Mouse (Mus musculus) C3H10T1/2 (cell line): Measurements from ENCODE around the gene Adamts5. TPM values are rescaled to one million over a fixed set of nuclear protein-coding genes. Genes with fewer than 3 reads are reported as not detected.

ENCODE experiments used
- polyA plus RNA-seq, 2 experiments: library from polyadenylated mRNA; unstranded; fragments of >200 nt; fragmentation: generic; extraction: Trizol; gene quantifications; one replicate each; pipeline ENCODE4 v1.2.1; 2012; ENCODE audit warnings: missing spikeins in 2 of 2

The Adamts5 gene
- 10 to 100 TPM in 1 of 2 experiments, under 1 TPM in 1; 0.19 to 12.9 TPM for polyA plus RNA-seq

DNA sequence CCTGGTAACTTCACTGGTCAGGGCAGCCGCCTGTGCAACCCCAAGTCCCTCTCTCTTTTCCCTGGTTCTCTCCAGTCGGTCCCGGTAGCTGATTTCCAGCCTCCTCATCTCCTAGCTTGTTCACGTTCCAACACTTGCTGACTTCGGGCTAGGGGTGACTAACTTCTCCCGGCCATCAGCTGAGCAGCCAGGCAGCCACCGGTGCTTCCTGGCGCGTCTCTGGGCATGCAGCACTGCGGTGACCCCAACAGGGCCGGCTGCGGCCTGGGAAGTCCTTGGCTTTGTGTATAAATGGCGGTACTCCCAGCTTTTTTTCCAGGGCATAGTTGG lies at the start of gene Adamts5:
TSS of gene Adamts5 (minus strand) at position 248 of the 330 bp plus-strand sequence.

Other genes with a start within 250 kb of the Adamts5 start
- 100 to 1,000 TPM in 1 of 2 experiments, under 1 TPM in 1; 0.90 to 279 TPM for gene Adamts1, start 98.7 kb downstream of the Adamts5 start, polyA plus RNA-seq